Mouse (Mus musculus): Measurements from ENCODE around the gene Myo9b. TPM values are rescaled to one million over a fixed set of nuclear protein-coding genes. Genes with fewer than 3 reads are reported as not detected.

The Myo9b gene
- polyA plus RNA-seq, 1 experiment from 2014 or later, result 16.9 TPM

DNA sequence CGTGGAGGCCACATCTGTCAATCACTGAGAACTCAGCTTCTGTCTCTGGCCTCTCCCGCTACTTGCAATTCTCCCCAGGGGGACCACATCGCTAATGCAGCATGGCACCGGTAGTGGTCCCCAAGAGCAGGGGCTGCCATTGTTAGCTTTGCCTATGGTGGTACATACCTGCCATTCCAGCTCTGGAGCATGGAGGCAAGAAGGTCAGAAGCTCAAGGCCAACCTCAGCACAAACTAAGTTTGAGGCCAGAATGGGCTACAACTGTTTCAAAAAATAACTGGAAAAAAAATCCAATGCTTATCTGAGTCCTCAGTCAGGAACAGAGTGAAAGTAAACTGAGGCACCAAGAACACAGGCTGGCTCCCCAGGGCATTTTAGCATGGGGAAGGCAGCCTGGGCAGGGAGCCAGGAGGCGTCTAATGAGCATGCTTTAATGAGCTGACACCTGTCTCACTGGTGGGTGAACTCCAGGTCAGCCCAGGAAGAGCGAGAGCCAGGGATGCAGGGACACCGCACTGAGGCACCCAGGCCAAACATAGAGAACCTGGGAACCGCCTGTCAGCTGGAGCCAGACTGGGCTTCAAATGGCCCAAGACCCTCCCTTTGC, 104.0 kb downstream of the Myo9b start:
- Histone ChIP-seq H3K9me3 (ENCODE audit: control insufficient read depth, low read length) (no peaks in the 10 kb centered on the region), H3K4me2 (replicated peaks) (peak overlapping the region; percentile 66), H3K36me3 (replicated peaks; ENCODE audit: control insufficient read depth, insufficient read depth) (peaks cover 15% of the 10 kb centered on the region), H3K9ac (peak overlapping the region; percentile 64), H3K27ac (peak overlapping the region; percentile 77), H3K4me1 (replicated peaks; ENCODE audit: control insufficient read depth, insufficient read depth, low read length) (peaks cover 46% of the 10 kb centered on the region), H3K4me3 (replicated peaks; ENCODE audit: low read length) (peak overlapping the region; percentile 34), H3K27me3 (ENCODE audit: control insufficient read depth, insufficient read depth, low read length) (no peaks in the 10 kb centered on the region)
- ATAC-seq (ENCODE audit: low FRiP score) (no peak), DNase-seq (ENCODE audit: low spot score) (no peak)
- WGBS, result 27% methylated on average over 8 of the region's 8 CpGs

- Histone ChIP-seq H3K27me3 (ENCODE audit: control insufficient read depth, insufficient read depth, low read length) (no peaks in the 10 kb centered on the region), H3K4me3 (replicated peaks; ENCODE audit: low read length) (peak overlapping the region; percentile 13), H3K9me3 (ENCODE audit: control insufficient read depth, low read length) (no peaks in the 10 kb centered on the region), H3K4me1 (replicated peaks; ENCODE audit: control insufficient read depth, insufficient read depth, low read length) (peaks cover 46% of the 10 kb centered on the region), H3K36me3 (replicated peaks; ENCODE audit: control insufficient read depth, insufficient read depth) (peaks cover 10% of the 10 kb centered on the region), H3K4me2 (replicated peaks) (peak overlapping the region; percentile 100), H3K27ac (no peak overlapping the region), H3K9ac (peak overlapping the region; percentile 83)
- no peak for ATAC-seq (ENCODE audit: low FRiP score)
- no peak for DNase-seq (ENCODE audit: low spot score)
- 25% methylated on average over 4 of the region's 4 CpGs for WGBS
Observed at GRCm38 (mm10) chr8:71379008-71379407, 106.5 kb downstream of the Myo9b start.

GRCm38 (mm10) chr8:71379512-71380075, 107.1 kb downstream of the Myo9b start:
- ATAC-seq (ENCODE audit: low FRiP score), result no peak
- no peak overlapping the region for H3K27ac ChIP-seq
- H3K9ac ChIP-seq, result peak overlapping the region; percentile 83
- H3K4me3 ChIP-seq (replicated peaks; ENCODE audit: low read length), result peak overlapping the region; percentile 78
- H3K36me3 ChIP-seq (replicated peaks; ENCODE audit: control insufficient read depth, insufficient read depth), result peaks cover 4% of the 10 kb centered on the region
- 37% methylated on average over 3 of the region's 3 CpGs for WGBS
- no peaks in the 10 kb centered on the region for H3K9me3 ChIP-seq (ENCODE audit: control insufficient read depth, low read length)
- peaks cover 46% of the 10 kb centered on the region for H3K4me1 ChIP-seq (replicated peaks; ENCODE audit: control insufficient read depth, insufficient read depth, low read length)
- H3K27me3 ChIP-seq (ENCODE audit: control insufficient read depth, insufficient read depth, low read length), result no peaks in the 10 kb centered on the region
- H3K4me2 ChIP-seq (replicated peaks), result peak overlapping the region; percentile 100
- DNase-seq (ENCODE audit: low spot score), result no peak

- peak overlapping the region; percentile 100 for H3K4me2 ChIP-seq (replicated peaks)
- WGBS, result 1% methylated on average over 71 of the region's 72 CpGs
- no peaks in the 10 kb centered on the region for H3K9me3 ChIP-seq (ENCODE audit: control insufficient read depth, low read length)
- no peak overlapping the region for H3K27ac ChIP-seq
- DNase-seq (ENCODE audit: low spot score) (no peak), ATAC-seq (ENCODE audit: low FRiP score) (no peak)
- peaks cover 44% of the 10 kb centered on the region for H3K4me1 ChIP-seq (replicated peaks; ENCODE audit: control insufficient read depth, insufficient read depth, low read length)
- peak overlapping the region; percentile 83 for H3K9ac ChIP-seq
- H3K4me3 ChIP-seq (replicated peaks; ENCODE audit: low read length), result peak overlapping the region; percentile 78
- H3K36me3 ChIP-seq (replicated peaks; ENCODE audit: control insufficient read depth, insufficient read depth), result no peaks in the 10 kb centered on the region; the same call in 1 of the 2 replicates
- no peaks in the 10 kb centered on the region for H3K27me3 ChIP-seq (ENCODE audit: control insufficient read depth, insufficient read depth, low read length)
Observed at GRCm38 (mm10) chr8:71380178-71381171, 108.0 kb downstream of the Myo9b start.

DNA sequence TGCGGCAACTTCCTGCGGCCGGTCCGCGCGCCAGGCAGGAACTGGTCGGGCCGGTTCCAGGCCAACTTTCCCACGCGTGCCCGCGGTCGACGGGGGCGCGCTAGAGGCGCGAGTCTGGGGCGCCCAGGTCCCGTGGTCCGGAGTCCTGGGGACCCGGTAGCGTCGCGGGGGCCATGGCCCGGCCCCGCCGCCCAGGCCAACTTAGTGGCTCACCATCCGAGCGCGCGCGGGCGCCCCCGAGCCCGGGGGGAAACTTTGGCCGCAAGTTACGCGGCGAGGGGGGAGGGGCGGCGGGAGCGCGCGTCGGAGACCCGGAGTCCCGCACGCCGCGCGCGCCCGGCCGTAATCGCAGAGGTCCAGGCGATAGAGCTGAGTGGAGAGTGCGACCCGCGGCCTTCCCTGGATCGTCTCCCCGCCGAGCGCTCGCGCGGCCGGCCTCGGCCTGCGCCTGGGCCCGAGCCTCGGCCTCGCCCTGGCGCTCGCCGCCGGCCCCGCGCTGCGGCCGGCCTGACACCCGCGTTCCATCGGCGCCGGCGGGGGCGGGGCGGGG, 109.0 kb downstream of the Myo9b start, which contains the start of gene Nr2f6:
Gene Nr2f6 (minus strand): TSS at position 540 of the 550 bp plus-strand sequence.
- Histone ChIP-seq H3K36me3 (replicated peaks; ENCODE audit: control insufficient read depth, insufficient read depth) (no peaks in the 10 kb centered on the region), H3K9ac (peak within 1 kb of the TSS; percentile 83), H3K27ac (peak within 1 kb of the TSS; percentile 88), H3K4me3 (replicated peaks; ENCODE audit: low read length) (peak within 1 kb of the TSS; percentile 78), H3K4me2 (replicated peaks) (peak within 1 kb of the TSS; percentile 100), H3K27me3 (ENCODE audit: control insufficient read depth, insufficient read depth, low read length) (no peaks in the 10 kb centered on the region), H3K4me1 (replicated peaks; ENCODE audit: control insufficient read depth, insufficient read depth, low read length) (peaks cover 34% of the 10 kb centered on the region), H3K9me3 (ENCODE audit: control insufficient read depth, low read length) (no peaks in the 10 kb centered on the region)
- peak; percentile 62 for ATAC-seq (ENCODE audit: low FRiP score)
- peak; percentile 64 for DNase-seq (ENCODE audit: low spot score)
- WGBS, result under 1% methylated on average over 30 of the region's 89 CpGs

DNA sequence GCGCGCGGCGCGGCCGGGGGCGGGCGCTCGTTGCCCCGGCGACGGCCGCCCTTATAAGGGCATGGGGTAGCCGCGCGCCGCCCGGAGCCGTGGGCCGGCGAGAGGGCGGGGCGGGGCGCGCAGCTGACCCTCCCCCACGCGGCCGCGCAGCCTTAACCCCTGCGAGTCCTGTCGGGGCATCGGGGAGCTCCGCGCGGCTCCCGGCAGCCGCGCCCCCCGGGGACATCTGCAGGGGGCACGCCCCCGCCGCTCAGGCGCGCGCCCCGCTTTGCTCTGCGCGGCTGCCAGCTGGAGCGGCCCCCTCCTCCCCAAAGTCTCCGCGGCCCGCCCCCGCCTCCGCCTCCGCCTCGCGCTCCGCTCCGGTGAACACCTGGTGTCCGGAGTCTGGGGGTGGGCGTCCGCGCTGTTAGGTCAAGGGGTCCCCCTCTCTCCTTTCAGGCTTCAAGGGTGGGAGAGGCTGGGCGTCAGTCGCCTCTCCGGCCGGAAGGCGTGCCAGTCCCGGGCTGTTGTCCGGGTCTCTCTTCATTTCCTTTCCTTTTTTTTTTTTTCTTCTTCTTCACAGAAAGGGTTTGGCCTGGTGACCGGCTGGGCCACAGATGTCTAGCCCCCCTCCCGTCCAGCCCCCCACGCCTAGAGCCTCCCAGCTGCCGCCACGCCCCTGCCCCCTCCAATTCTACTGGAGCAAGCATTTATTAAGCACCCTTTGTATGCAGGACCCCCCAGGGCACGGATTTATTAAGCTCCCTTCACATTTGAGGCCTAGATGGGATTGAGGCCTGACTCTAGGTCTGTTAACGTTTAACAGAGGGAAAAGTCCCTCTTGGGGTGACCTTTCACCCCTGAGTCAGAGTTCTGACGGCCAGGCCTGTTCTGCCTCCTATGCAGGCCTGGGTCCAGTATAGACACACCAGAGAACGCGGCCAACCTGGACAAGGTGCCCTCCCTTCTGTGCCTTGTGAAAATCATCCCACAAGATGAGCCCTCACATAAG, 109.8 kb downstream of the Myo9b start:
- peak; percentile 79 for DNase-seq (ENCODE audit: low spot score)
- H3K4me3 ChIP-seq (replicated peaks; ENCODE audit: low read length), result peak overlapping the region; percentile 78
- 2% methylated on average over 52 of the region's 80 CpGs for WGBS
- peak overlapping the region; percentile 83 for H3K9ac ChIP-seq
- H3K4me1 ChIP-seq (replicated peaks; ENCODE audit: control insufficient read depth, insufficient read depth, low read length), result peaks cover 30% of the 10 kb centered on the region
- ATAC-seq (ENCODE audit: low FRiP score), result peak; percentile 82
- no peaks in the 10 kb centered on the region for H3K27me3 ChIP-seq (ENCODE audit: control insufficient read depth, insufficient read depth, low read length)
- H3K36me3 ChIP-seq (replicated peaks; ENCODE audit: control insufficient read depth, insufficient read depth), result no peaks in the 10 kb centered on the region
- no peaks in the 10 kb centered on the region for H3K9me3 ChIP-seq (ENCODE audit: control insufficient read depth, low read length)
- peak overlapping the region; percentile 88 for H3K27ac ChIP-seq
- peak overlapping the region; percentile 100 for H3K4me2 ChIP-seq (replicated peaks)

- Histone ChIP-seq H3K4me3 (replicated peaks; ENCODE audit: low read length) (no peak overlapping the region), H3K27ac (no peak overlapping the region), H3K9me3 (ENCODE audit: control insufficient read depth, low read length) (no peaks in the 10 kb centered on the region), H3K9ac (peak overlapping the region; percentile 83; the same call in 1 of the 2 replicates), H3K27me3 (ENCODE audit: control insufficient read depth, insufficient read depth, low read length) (no peaks in the 10 kb centered on the region), H3K4me2 (replicated peaks) (no peak overlapping the region), H3K36me3 (replicated peaks; ENCODE audit: control insufficient read depth, insufficient read depth) (no peaks in the 10 kb centered on the region), H3K4me1 (replicated peaks; ENCODE audit: control insufficient read depth, insufficient read depth, low read length) (peaks cover 27% of the 10 kb centered on the region)
- DNase-seq (ENCODE audit: low spot score), result no peak
- no peak for ATAC-seq (ENCODE audit: low FRiP score)
- WGBS, result 10% methylated on average over 12 of the region's 12 CpGs
Observed at GRCm38 (mm10) chr8:71383396-71383795, 110.9 kb downstream of the Myo9b start.

GRCm38 (mm10) chr8:71383860-71384259, 111.3 kb downstream of the Myo9b start:
- DNase-seq (ENCODE audit: low spot score), result no peak
- H3K4me1 ChIP-seq (replicated peaks; ENCODE audit: control insufficient read depth, insufficient read depth, low read length), result peaks cover 23% of the 10 kb centered on the region
- H3K9me3 ChIP-seq (ENCODE audit: control insufficient read depth, low read length), result no peaks in the 10 kb centered on the region
- no peak for ATAC-seq (ENCODE audit: low FRiP score)
- no peak overlapping the region for H3K9ac ChIP-seq
- H3K27ac ChIP-seq, result no peak overlapping the region
- 48% methylated on average over 3 of the region's 3 CpGs for WGBS
- H3K36me3 ChIP-seq (replicated peaks; ENCODE audit: control insufficient read depth, insufficient read depth), result no peaks in the 10 kb centered on the region
- no peaks in the 10 kb centered on the region for H3K27me3 ChIP-seq (ENCODE audit: control insufficient read depth, insufficient read depth, low read length)
- H3K4me2 ChIP-seq (replicated peaks), result no peak overlapping the region
- no peak overlapping the region for H3K4me3 ChIP-seq (replicated peaks; ENCODE audit: low read length)

All from hindbrain, embryonic 14.5 days (tissue).